Mouse (Mus musculus) erythroblast, embryonic 14.5 days (primary cell): ENCODE results near the gene Smim13.

Experiments
- GATA1 ChIP-seq: IDR thresholded peaks from 2 replicates; pipeline ENCODE4 v1.6.1; 2012; ENCODE audit warnings: low read length, inconsistent platforms, mixed read lengths
- TAL1 ChIP-seq: IDR thresholded peaks from 3 replicates; pipeline ENCODE4 v1.6.1; 2012; ENCODE audit warnings: low read length, inconsistent platforms, mixed read lengths

DNA sequence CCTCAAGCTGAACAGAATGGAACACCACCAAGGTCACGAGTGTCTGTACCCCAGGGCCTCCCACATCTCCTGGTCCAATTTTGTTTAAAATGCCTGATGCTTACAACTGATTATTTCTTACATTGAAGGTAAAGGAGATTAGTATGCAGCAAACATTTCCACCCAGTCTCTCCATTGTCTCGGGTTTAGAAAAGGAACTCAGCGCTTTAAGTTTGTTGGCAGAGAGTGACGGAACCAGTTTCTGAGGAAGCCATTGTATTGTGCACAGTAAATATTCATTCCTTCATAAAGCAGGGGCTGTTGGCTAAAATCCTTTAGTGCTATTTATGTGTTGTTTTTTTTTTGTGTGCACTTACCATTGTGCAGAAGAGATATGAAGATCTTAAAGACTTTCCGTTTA lies 71.1 kb downstream of the Smim13 start:
- no peak for TF ChIP-seq TAL1
- no peak for TF ChIP-seq GATA1
